Mouse (Mus musculus) right cerebral cortex, postnatal 4 days (tissue): ENCODE data around the gene Nptx1.

ENCODE experiments used
- DNase-seq: peaks from one replicate; pipeline ENCODE4 v3.0.0-alpha.2; 2022

Gene Nptx1

DNA sequence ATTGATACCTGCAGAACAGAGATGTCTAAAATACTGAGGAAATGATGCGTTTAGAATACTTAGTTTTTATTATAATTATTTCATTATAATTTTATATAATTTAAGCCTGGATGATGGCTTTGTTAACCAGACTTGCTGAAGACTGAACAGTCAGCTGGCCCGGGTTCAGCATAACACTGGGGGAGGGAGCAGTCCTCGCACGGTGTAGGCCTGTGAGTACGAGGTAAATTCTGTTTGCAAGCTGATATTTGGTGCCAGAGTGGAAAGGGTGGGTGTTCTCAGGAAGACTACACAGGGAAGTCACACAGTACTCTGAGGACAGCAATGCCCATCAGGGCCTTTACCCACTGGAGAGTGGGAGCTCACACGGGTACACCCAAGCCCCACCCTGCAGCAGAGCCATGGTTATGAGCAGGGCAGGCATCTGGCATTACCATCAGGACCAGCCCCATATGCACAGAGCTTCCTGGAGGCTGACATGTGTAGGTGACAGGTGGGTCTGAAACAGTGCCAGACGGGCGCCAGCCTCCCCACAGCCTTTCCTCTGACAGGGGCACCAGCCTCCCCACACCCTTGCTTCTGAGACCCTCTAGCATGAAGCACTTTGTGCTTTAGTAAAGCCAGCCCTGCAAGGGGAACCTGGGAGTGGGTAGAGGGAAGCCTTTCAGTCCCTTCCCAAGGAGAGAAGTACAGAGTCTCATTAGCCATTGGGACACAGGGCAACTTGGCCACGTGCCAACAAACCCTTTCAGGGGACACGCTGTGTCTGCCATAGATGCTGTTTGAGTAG, 3.2 kb upstream of the Nptx1 start:
- DNase-seq = peak; percentile 48

DNA sequence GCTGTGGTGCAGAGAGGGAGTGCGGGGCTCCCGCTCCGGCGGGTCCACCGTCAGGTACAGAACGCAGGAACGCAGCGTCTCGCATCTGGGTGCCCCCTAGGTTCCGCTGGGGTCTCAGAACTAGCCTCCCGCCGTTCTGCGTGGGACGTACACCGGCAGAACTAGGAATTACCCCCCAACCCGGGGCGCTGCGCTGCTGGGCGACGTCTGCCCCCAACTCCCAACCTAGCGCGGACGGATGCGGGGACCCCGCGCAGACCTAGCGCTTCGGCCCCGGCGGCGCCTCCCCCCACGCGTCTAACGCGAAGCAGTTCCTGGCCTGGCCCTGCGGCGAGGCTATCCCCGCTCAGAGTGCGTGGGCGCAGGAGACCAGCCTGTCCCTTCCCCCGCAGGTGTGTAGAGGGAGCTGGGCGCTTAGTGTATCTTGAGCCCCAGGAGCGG, 1.8 kb upstream of the Nptx1 start:
- DNase-seq = no peak

DNA sequence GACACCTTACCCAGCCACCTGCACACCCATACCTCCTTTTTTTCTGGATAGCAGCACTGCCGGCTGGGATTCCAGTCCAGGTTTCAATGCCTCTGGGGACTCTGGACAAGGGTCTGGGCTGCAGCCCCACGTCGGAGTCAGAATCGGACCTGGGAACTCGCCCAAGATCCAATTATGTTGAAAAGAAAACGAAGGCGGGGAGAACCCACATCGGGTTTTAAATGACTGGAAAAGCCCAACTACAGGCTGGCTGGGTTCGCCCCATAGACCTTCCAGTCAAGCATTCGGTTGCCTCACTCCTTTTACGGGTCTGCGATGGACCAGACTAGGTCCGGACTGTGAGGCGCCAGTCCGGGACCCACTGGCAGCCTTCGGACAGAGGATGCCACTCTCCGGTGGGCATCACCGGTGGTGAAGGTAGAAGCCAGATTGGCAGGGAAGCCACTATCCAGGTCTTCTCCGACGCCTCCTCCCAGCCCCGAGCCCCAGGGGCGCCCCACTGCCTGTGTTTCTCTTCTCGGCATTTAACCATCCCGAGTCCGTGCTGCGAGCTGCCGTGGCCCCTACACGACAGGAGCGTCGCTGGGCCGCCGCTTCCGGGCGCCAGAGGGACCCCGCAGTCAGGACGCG, 1.3 kb upstream of the Nptx1 start:
- peak; percentile 36 for DNase-seq

DNA sequence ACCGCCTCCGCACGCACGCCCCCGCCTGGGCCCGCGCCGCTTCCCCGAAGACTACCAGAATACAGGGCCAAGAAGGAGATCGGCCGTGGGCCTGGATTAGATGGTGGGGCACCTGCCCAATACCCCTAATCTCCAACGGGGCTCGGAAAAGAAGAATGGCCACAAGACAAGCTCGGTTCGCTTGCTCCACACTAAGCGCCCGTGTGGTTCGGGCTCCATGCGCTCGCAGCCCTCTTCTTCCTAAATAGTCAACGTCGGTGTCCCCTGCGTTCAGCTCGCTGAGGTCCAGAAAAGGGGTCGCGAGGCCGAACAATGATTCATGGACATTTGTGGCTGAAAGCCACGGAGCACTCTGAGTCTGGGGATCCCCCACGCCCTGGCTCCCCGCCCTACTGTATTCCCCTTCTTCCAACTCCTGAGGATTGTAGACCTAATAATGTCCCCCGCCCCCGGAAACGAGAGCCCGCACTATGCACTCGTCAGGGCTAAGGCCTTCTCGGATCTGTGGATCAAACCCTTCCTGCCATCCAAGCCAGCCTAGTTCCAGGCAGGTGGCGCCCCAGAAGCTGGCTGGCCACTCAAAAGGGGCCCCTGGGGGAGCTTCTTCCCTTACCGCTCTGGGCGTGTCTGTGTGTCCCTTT, 518 bp upstream of the Nptx1 start:
- no peak for DNase-seq

DNA sequence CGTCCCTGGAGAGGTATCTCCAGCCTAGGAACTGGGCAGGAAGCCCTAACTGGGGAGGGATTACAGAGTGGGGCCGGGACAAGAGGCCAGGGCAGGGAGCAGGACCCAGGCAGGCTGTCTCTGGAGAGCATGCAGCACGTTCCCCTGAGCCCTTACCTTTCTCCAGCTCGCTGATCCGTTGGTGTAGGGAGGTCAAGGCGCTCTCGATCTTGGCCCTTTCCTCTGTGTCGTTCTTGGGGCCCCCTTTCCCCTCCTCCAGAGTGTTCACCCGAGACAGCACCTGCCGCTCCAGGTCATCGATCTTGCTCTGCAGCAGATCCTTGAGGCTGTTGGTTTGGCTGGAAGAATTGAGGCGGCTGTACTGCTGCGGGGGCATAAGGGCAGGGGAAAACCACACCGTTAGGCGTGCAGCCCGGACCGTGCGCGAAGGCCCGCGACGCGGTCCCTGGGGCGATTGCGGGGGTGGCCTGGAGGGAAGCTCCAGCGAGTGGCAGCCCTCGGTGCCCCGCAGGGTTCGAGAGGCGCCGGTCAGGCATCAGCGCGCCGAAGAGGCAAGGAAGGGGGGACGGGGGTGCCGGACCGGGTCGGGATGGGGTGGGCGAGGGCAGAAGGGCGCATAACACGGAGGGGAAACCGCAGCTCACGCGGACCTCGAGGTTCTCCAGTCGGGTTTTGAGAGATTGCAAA, 914 bp downstream of the Nptx1 start:
- DNase-seq = no peak

DNA sequence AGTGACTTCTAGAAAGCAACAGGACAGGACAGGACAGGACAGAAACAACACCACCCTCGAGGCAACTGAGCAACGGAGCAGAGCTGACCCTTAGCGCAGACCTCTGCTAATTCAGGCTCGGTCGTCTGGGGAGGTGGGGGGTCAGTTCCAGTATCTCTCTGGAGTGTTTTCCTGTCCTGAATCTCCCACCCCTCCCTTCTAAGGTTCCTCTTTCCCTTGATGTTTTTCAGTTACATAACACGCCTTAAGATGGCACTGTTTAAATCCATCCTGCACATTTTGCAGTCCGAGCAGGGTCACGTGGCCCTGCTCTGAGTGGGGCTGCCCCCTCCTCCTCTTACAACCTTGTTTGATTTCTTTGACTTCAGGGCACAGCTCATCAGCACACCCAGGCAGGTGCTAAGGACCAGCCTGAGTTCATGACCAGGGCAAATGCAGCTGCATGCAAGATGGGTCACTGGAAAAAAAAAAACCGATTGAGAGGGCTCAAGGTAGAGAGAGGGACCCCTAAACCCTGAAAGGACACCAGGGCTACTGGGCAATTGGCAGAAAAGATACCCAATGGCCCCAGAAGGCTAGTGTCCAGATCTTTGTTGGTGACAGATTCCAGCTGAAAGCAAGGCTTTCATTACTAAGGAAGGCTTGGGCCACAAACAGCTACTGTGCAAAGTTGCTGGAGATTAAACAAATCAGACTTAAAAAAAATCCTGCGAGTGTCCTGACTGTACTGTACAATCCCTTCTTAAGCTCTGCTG, 1.6 kb downstream of the Nptx1 start:
- no peak for DNase-seq

DNA sequence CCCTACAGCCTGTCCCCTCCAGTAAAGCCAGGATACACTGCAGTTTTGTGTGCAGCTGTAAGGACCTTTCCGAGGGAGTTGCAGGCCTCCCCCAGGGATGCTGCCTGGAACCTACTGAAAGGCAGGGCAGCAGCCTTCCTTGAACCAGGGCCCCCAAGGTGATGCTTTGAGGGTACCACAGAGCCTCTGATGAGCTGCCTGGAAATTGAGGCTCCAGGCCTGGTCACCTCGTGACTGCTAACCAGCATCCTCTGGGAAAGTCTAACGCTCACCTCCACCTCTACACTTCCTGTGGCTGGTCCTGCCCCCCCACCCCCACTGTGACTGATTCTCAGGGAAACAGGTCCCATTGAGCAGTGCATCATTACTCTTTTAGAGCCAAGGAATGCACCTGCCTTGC, 2.3 kb downstream of the Nptx1 start:
- no peak for DNase-seq

DNA sequence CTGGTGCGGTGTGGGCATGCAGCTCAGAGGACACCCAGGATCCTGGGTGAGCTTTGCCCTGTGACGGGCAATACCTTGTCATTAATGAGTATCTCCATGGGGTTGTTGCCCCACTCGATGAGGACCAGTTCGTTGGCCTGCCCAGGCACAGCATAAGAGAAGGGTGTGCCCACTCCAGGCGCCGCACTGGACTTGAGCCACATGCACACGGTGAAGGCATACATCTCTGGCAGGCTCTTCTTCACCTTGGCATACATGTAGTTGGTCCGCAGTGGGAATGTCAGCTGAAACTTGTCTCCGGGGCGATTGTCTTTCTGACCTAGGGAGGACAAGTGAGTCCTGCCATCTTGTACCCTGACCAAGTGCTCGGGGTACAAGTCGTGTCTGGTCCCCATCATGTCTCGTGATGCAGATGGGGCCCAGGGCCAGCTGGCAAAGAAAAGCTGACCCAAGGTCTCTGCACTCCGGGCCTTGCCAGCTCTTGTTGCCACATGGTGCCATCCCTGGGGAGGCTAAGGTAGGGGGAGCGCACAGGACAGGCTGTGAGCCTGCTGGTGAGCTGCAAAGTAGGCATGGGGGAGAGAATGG, 2.9 kb downstream of the Nptx1 start:
- DNase-seq = no peak

DNA sequence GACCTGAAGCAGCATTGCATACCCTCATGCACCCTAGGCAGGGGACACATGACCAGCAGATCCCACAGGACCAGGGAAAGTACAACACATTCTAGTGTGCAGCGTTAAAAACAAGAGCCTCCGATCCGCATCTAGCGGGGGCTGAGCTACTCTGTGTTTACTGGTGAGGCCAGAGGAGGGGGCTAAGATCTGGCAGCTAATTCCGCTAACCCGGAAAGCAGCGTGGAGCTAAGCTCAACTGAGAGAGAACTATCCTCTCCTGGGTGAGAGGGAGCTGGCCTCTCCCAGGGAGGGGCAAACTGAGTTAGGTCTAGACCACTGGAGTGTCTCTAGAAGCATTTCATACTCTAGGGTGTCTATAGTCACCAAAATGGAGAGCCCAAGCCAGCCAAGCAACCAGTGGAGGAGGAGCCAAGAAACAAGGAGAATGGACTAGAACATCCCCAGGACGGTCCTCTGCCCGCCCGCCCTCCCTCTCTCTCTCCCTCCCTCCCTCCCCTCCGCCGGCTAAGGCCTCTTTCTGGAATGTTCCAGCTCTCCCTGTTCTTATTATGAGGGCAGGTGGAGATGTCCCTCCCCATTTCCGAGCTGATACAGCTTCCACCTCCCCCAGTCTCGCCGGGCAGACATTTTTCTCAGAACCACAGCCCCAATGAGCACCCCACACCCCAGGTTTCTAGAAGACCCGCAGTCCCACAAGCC, 3.6 kb downstream of the Nptx1 start:
- no peak for DNase-seq

DNA sequence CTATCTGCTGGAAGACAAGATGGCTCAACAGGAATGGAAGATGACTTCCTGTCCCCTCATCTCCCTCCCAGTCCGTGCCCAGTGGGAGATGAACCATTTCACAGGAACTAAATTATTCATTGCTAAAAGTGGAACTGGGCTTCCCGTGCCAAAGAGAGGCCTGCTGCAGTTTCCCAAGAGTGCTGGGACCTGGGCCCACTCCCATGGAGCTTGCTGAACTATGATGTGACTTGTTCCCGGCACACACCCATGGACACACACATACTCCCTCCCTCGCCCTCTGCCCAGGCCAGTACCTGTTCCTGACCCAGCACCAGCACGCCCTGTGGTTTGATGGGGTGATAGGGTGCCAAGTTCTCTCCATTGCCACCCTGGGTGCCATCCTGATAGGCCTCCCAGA, 4.7 kb downstream of the Nptx1 start:
- DNase-seq = no peak

DNA sequence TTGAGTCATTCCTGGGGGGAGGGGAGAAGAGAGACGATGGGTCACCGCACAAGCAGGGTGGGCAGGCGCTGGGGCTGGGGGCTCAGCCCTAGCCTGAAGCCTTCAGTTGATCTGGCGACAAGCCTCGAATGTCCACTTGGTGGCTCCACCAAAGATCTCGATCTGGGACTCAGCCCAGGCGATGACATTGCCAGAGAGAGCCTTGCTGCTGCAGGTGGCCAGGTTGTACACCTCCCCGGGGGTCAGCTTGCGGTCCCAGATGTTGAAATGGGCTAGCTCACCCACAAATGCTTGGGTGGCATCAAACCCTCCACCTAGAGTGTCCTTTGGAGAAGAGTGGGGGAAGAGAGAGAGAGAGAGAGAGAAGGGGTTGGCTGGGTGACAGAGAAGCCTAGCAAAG, 5.2 kb downstream of the Nptx1 start:
- no peak for DNase-seq

DNA sequence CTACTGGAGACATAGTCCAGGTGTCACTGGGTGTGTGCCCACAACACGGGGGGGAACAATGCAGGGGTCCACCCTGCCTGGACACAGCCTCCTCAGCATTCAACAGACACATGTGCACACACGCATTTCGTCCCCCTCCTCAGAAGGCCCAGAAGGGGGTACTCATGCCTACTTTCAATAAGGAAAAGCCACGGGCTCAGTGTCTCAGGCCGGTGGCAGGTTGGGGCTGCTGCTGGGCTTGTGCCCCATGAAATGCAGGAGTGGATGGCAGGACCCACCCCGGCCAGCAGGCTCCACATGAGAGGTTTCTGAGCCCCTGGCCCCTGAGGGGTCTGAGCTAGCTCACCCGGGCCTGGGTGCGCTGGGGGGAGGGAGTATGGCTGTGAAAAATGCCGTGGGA, 6.5 kb downstream of the Nptx1 start:
- DNase-seq = no peak

DNA sequence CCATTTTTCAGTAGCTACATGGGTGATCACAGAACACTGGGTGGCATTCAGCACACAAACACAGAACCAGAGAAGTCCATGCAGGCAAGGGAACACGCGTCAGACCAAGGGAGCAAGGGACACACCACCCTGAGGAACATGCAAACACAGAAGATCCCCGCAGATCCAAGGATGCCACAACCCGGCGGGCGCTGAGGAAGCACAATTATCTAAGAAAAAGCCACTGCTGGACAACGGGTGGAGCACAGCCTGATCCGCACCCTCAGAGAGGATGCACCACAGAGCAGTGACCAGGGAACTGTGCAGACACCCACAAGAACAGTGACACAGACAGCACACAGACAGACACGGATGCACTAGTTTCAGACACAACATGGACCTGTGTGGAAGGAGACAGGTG, 7.0 kb downstream of the Nptx1 start:
- no peak for DNase-seq

DNA sequence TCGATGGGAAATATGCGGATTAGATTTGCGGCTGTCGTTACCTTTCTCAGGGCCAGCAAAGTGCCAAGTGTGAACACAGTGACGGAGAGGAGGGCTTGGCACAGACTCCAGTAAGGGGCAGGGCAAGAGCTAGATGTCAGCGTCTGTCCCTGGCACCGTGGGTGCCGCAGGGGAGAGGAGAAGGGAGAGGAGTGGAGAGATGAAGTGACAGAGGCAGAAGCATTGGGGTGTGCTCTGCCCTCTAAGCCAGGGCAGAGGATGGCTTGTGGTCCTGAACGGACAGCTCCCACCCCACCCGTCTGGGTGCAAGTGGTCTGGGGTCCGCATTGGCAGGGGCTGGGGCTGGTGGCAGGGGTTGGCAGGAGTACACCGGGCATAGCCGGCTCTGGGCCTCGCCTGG, 7.6 kb downstream of the Nptx1 start:
- no peak for DNase-seq

DNA sequence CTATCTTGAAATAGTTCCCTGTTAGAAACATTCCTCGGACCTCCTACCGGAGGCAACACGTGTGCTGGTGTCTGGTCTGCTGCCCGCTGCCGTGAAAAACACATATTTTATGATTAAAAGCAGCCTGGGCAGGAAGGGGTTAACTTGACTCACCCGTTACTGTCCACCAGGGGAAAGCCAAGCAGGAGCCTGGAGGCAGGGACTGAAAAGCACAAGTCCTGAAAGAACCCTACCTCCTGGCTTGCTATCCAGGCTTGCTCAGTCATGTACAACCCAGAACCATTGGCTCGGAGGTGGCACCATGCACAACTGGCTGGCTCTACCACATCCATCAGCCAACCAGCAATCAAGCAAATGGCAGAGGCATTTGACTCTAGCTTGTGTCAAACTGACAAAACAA, 13.8 kb downstream of the Nptx1 start:
- DNase-seq = no peak

DNA sequence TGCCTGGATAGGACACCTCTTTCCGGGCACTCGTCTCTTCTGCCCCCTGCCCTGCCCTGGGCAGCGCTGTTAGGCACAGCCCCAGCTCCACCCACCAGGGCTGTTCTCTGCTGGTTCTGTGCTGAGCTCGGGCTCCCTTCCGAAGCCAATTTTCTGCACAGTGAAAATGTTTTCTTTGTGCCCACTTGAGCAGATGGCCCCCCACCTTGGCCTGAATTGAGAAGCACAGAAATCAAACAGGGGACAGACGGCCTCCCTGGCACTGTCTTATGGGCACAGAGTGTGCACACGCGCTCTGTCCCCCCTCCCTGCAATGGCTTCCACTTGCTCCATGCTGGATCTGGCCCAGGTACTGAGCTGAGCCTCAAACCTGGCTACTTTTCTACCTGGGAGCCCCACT, 15.1 kb downstream of the Nptx1 start:
- no peak for DNase-seq

DNA sequence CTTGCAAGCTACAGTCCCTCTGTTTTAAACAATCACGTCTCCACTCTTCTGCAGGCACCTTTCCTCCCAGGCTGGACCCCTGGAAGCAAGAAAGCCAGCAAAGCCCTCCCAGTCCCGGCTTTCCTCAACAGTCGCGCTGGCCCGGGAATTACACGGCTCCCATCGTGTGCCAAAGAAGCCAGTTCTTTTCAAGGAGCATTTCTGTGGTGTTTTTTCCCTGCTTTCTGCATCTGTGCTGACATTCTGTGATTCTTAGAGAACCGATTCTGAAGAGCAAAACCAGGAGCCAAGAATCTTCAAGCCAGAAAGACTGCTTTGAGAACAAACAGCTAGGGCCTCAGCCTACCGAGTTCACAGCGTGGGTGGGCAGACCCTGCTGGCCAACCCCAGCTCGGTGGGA, 18.6 kb downstream of the Nptx1 start:
- no peak for DNase-seq

DNA sequence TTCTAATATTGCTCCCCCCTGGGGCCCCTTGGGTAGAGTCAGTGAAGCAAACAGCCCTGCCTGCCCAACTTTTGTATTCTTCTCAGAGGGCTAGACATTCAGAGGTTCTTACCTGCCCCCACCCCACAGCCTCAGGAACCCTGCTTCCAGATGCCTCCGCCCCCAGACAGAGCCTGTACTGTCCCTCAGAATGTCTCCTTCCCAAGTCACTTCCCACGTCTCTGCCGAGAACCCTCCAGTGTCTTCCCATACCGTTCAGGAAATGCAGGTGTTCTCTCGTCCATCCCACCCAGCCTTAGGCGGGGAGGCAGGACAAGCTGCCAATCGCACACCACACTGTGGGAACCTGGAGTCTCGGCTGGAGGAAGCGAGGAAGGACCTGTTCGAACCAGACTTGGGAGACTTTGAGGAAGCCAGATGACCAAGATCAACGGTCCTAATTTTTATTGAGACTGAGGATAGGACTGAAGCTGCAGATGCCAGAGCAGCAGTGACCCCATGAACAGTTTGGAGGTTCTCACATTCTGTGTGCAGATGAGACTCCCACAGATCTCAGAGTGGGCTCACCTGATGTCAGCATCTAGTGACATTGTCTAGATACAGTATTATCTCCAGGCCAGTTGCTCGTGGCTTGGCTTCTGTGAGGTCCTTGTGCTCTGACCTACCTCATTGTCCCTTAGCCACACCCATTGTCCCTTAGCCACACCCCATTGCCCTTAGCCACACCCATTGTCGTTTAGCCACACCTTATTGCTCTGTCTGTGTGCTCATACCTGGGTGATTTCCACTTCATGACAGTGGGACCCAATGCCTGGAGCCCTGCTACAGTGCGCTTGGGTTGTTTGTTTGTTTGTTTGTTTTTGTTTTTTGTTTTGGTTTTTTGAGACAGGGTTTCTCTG, 21.2 kb downstream of the Nptx1 start:
- no peak for DNase-seq

DNA sequence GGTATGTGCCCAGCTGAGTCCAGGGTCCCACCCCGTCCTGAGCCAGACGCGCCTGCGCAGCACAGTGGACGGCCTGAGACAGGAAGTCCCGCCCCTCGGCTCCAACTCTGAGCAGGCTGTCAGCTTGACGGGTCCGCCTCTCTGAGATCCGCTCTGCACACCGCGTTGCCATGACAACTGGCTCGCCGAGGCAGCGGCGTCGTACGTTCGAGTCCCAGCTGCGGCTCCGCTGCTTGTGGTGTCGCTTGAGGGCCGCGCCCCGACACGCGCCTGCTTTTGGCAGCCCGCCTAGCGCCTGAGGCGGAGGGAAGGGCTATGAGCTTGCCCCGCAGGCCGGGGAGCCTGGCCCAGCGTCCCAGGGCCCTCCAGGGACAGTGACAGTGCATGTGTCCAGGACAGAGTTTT, 23.0 kb downstream of the Nptx1 start:
- DNase-seq = peak; percentile 87

DNA sequence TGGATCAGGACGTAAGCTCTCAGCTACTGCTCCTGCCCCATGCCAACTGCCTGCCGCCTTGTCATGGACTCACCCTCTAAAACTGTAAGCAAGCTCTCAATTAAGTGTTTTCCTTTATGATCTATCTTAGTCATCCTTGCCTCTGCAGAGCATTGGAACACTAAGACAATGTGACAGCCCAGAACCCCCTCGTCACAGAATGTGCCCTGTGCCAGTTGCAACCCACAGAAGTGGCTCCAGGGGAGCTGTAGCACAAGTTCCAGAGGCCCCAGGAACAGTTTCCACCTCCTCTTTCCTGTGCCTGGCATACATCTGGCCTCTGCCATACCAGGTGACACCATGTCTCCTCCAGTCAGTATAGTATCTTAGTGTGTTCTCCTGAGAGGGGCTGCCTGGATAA, 24.2 kb downstream of the Nptx1 start:
- no peak for DNase-seq

DNA sequence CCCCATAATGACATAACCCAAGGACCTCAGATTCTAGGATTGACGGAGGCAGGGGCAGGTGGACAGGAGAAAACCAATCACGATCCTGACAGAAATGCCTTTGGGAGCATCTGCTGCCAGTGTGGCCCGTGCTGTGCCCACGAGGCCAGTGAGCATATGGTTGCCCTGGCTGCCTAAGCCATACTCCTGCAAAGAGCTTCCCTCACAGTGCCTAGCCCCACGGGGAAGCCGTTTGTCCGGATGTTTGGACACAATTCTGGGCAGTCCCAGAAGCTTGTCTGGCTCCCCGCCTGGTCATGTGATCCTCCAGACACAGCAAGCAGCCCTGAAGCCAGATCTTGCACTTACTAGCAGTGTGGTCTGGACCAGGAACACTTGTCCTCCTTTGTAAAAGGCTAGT, 24.8 kb downstream of the Nptx1 start:
- no peak for DNase-seq
